Mouse (Mus musculus) testis, adult 2 months (tissue): ENCODE data around the gene Hist1h2be.
"Not testable (repeated sequence)": the region's sequence is repeated elsewhere in the genome, so short reads cannot be mapped to it uniquely, and the experiment has no call there.

Source experiments
- CTCF ChIP-seq: fragments of 200-500 bp; IDR thresholded peaks from 2 replicates; pipeline ENCODE4 v1.5.1; 2012; ENCODE audit warnings: low read depth, mild to moderate bottlenecking, inconsistent platforms, low read length, moderate library complexity; ENCODE audit not compliant: control insufficient read depth, insufficient read depth, insufficient replicate concordance
- POLR2A ChIP-seq: fragments of 200-500 bp; IDR thresholded peaks from 2 replicates; pipeline ENCODE4 v1.6.1; 2012; ENCODE audit warnings: low read depth, mild to moderate bottlenecking, inconsistent platforms, low read length, moderate library complexity; ENCODE audit not compliant: control insufficient read depth

GRCm38 (mm10) chr13:23573034-23573897, 47.7 kb downstream of the Hist1h2be start:
- not testable (repeated sequence) for TF ChIP-seq POLR2A, CTCF
